Mouse (Mus musculus) thymus, adult 2 months (tissue): Measurements from ENCODE around the gene Siva1. TPM values are rescaled to one million over a fixed set of nuclear protein-coding genes. Genes with fewer than 3 reads are reported as not detected.

ENCODE experiments used
- DNase-seq: peaks from one replicate; pipeline ENCODE4 v3.0.0; 2021
- H3K27ac ChIP-seq: fragments of 200-500 bp; 2 replicates; pipeline ENCODE4 v1.5.1; 2012; ENCODE audit warnings: low read length, control low read depth; ENCODE audit not compliant: control insufficient read depth, insufficient read depth
- H3K27me3 ChIP-seq: fragments of 200-500 bp; 2 replicates; pipeline ENCODE4 v1.6.1; 2012; ENCODE audit warnings: mild to moderate bottlenecking, low read length, moderate library complexity, mixed read lengths; ENCODE audit not compliant: control insufficient read depth, insufficient read depth
- H3K36me3 ChIP-seq: fragments of 200-500 bp; 2 replicates; pipeline ENCODE4 v1.6.1; 2012; ENCODE audit warnings: mild to moderate bottlenecking, low read length, moderate library complexity; ENCODE audit not compliant: control insufficient read depth, insufficient read depth
- H3K4me1 ChIP-seq: fragments of 200-500 bp; replicated peaks from 2 replicates; pipeline ENCODE4 v1.6.1; 2012; ENCODE audit warnings: low read length; ENCODE audit not compliant: control insufficient read depth, insufficient read depth
- H3K4me3 ChIP-seq: fragments of 200-500 bp; 2 replicates; pipeline ENCODE4 v1.5.1; 2012; ENCODE audit warnings: mild to moderate bottlenecking, low read length, control low read depth, moderate library complexity; ENCODE audit not compliant: control insufficient read depth, insufficient read depth
- CTCF ChIP-seq: fragments of 200-500 bp; IDR thresholded peaks from 2 replicates; pipeline ENCODE4 v1.5.1; 2012; ENCODE audit warnings: mild to moderate bottlenecking, control low read depth, low read length, moderate library complexity, borderline replicate concordance; ENCODE audit not compliant: control insufficient read depth, poor library complexity, insufficient read depth; ENCODE audit errors: extremely low read depth
- POLR2A ChIP-seq: fragments of 200-500 bp; IDR thresholded peaks from 2 replicates; pipeline ENCODE4 v1.6.1; 2012; ENCODE audit warnings: mild to moderate bottlenecking, low read length, control low read depth, moderate library complexity; ENCODE audit not compliant: control insufficient read depth, poor library complexity, insufficient read depth; ENCODE audit errors: extremely low read depth
- WGBS: fragments of 180-500 bp; shearing (Covaris S2); methylation state at CpG from one replicate; pipeline ENCODE4 v1.1.7; 2018; 5-methylcytosine and 5-hydroxymethylcytosine counted together
- polyA plus RNA-seq: library from polyadenylated mRNA; depleted of rRNA; stranded (reverse); fragments of >200 nt; gene quantifications from 2 replicates; pipeline ENCODE4 v1.2.3, GENCODE M21; 2012

Siva1 gene
- polyA plus RNA-seq, 1 experiment, result 131 TPM

DNA sequence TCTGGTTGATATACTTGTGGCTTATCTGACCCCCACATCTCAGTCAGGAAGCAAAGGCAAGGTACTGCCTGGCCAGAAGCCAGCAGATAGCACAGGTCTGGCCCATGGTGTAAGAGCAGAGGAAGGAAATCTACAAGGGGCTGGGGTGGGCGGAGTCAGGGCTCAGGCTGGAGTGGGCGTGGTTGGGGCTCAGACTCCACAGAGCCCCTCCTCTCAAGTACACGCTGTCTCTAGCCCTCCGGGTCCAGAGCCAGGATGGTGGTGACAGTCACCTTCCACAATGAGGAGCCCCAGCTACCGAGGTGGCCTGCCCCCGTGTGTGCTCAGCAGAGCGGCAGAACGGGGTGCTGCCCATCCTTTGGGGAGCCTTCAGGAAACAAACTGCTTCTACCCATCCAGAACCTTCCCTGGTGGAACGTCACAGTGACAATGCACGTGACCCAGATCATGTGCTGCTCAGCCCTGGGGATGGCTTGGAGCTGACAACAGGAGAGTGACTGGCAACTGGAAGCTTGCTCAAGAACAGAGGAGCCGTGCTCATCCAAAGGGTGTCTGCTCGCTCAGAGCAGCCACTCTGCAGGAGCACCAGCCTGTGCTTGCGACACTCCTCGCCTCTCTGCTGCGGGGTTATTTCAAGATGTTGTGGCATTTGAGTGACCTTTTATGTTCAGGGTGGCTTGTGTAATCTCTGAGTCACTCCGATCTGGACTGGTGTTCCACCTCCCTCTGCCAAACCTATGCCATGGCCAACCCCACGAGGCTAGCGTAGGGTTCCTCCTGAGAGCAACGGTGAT lies 15.4 kb upstream of the Siva1 start:
- DNase-seq, result peak; percentile 73
- no peak overlapping the region for H3K27ac ChIP-seq
- 21% methylated on average over 19 of the region's 19 CpGs for WGBS
- peak overlapping the region; percentile 17 for H3K4me3 ChIP-seq
- H3K27me3 ChIP-seq, result no peaks in the 10 kb centered on the region
- peaks cover 36% of the 10 kb centered on the region for H3K4me1 ChIP-seq
- no peak for TF ChIP-seq POLR2A
- TF ChIP-seq CTCF, result no peak
- H3K36me3 ChIP-seq, result no peaks in the 10 kb centered on the region

GRCm38 (mm10) chr12:112630029-112630428 lies 14.4 kb upstream of the Siva1 start:
- Histone ChIP-seq H3K27me3 (no peaks in the 10 kb centered on the region), H3K4me1 (peaks cover 36% of the 10 kb centered on the region), H3K36me3 (no peaks in the 10 kb centered on the region), H3K27ac (no peak overlapping the region), H3K4me3 (no peak overlapping the region)
- 96% methylated on average over 12 of the region's 12 CpGs for WGBS
- no peak for DNase-seq
- TF ChIP-seq CTCF (no peak), POLR2A (no peak)

DNA sequence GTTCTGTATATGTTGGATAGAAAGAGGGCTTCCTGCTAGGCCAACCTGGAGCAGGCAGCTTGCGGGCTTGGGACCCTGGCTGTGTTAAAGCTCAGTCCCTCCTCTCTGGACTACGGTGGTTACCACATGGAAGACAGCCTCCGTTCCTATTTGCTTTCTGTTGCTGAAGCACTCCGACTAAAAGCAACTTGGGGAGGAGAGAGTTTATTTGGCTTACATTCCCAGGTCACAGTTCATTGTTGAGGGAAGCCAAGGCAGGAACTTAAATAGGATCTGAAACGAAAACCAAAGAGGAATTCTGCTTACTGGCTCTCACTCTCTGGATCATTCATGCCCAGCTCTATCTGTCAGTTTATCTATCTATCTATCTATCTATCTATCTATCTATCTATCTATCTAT lies 13.7 kb upstream of the Siva1 start:
- Histone ChIP-seq H3K27me3 (no peaks in the 10 kb centered on the region), H3K36me3 (no peaks in the 10 kb centered on the region), H3K27ac (no peak overlapping the region), H3K4me1 (peaks cover 36% of the 10 kb centered on the region), H3K4me3 (no peak overlapping the region)
- DNase-seq, result no peak
- 89% methylated on average over 5 of the region's 5 CpGs for WGBS
- TF ChIP-seq POLR2A, result no peak

GRCm38 (mm10) chr12:112631472-112631871 lies 13.0 kb upstream of the Siva1 start:
- no peak overlapping the region for H3K4me3 ChIP-seq
- H3K27ac ChIP-seq, result no peak overlapping the region
- no peaks in the 10 kb centered on the region for H3K36me3 ChIP-seq
- DNase-seq, result no peak
- H3K4me1 ChIP-seq, result peaks cover 29% of the 10 kb centered on the region
- WGBS, result 57% methylated on average over 1 of the region's 1 CpGs
- H3K27me3 ChIP-seq, result no peaks in the 10 kb centered on the region
- TF ChIP-seq POLR2A, result no peak
- TF ChIP-seq CTCF, result no peak

DNA sequence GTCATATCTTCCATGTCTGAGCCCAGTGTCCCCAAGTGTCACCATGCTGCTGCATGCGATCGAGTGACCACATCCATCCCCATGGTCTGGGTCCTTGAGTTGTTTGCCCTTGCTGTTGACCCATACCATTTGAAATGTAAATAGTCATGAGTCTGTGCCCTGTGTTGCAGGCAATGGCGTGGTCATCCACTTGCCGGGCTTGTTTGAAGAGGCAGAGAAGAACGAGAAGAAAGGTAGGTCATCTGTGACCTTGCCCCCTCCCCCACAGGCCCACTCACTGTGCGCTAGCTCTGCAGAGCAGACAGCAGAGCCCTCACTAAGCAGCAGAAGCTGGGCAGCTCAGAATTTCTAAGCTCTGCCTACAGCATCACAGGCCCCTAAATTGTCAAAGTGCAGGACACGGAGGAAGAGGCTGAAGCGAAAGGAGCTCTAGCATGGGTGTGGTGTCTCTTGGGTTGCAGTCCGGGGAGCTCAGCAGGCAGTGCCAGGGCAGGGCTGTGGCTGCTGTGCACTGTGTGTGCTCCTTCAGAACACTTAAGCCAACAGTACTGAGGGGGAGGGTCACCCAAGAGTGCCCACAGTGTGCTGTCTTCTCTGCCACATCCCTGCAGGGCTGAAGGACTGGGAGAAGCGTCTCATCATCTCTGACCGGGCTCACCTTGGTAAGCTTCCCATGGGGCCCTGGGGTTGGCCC lies 12.2 kb upstream of the Siva1 start:
- WGBS, result 95% methylated on average over 11 of the region's 11 CpGs
- DNase-seq, result no peak
- no peaks in the 10 kb centered on the region for H3K27me3 ChIP-seq
- no peak overlapping the region for H3K4me3 ChIP-seq
- H3K36me3 ChIP-seq, result no peaks in the 10 kb centered on the region
- H3K4me1 ChIP-seq, result peaks cover 28% of the 10 kb centered on the region
- no peak overlapping the region for H3K27ac ChIP-seq
- TF ChIP-seq CTCF (no peak), POLR2A (no peak)

DNA sequence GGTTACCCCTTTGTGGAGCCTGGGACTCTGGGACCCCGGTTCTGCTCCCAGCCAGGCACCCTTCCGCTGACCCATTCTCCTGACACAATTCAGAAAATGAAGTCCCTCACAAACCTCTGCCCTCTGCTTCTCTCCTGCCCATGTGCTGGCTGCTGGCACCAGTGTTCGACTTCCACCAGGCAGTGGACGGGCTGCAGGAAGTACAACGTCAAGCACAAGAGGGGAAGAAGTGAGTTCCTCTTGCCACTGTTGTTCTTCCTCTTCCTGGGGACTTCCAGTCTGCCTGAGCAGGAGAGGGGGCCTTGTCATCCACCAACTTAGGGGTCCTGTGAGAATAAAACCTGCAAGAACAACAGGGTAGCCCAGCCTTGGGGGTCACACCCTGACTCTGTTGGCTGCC lies 11.6 kb upstream of the Siva1 start:
- Histone ChIP-seq H3K36me3 (no peaks in the 10 kb centered on the region), H3K27ac (no peak overlapping the region), H3K27me3 (no peaks in the 10 kb centered on the region), H3K4me3 (no peak overlapping the region), H3K4me1 (peaks cover 24% of the 10 kb centered on the region)
- DNase-seq, result no peak
- TF ChIP-seq CTCF, result no peak
- no peak for TF ChIP-seq POLR2A
- WGBS, result 71% methylated on average over 5 of the region's 5 CpGs

- H3K4me1 ChIP-seq, result peaks cover 16% of the 10 kb centered on the region
- WGBS, result 84% methylated on average over 9 of the region's 9 CpGs
- TF ChIP-seq CTCF, result no peak
- no peak for TF ChIP-seq POLR2A
- DNase-seq, result no peak
- H3K4me3 ChIP-seq, result no peak overlapping the region
- no peak overlapping the region for H3K27ac ChIP-seq
- no peaks in the 10 kb centered on the region for H3K36me3 ChIP-seq
- H3K27me3 ChIP-seq, result no peaks in the 10 kb centered on the region
Measured at GRCm38 (mm10) chr12:112633686-112634085, 10.8 kb upstream of the Siva1 start.
